Mouse (Mus musculus) liver, embryonic 12.5 days (tissue): Measurements from ENCODE around the gene Spg20. TPM values are rescaled to one million over a fixed set of nuclear protein-coding genes. Genes with fewer than 3 reads are reported as not detected.

ENCODE experiments used
- ATAC-seq: fragments of 200-750 bp; cut with Nextera tagmentation; 2 replicates; pipeline ENCODE4 v1.8.0; 2017; ENCODE audit warnings: moderate number of reproducible peaks, mild to moderate bottlenecking, moderate library complexity
- H3K27ac ChIP-seq: fragments of 300-500 bp; sonication (generic); 2 replicates; pipeline ENCODE4 v1.5.1; 2016; ENCODE audit warnings: mild to moderate bottlenecking
- H3K27me3 ChIP-seq: fragments of 300-500 bp; sonication (generic); replicated peaks from 2 replicates; pipeline ENCODE4 v1.6.1; 2016; ENCODE audit warnings: mild to moderate bottlenecking, moderate library complexity
- H3K36me3 ChIP-seq: fragments of 300-500 bp; sonication (generic); 2 replicates; pipeline ENCODE4 v1.6.1; 2016; ENCODE audit warnings: mild to moderate bottlenecking, moderate library complexity
- H3K4me1 ChIP-seq: fragments of 300-500 bp; sonication (generic); 2 replicates; pipeline ENCODE4 v1.6.1; 2016
- H3K4me2 ChIP-seq: fragments of 300-500 bp; sonication (generic); 2 replicates; pipeline ENCODE4 v1.6.1; 2016; ENCODE audit warnings: mild to moderate bottlenecking, moderate library complexity
- H3K4me3 ChIP-seq: fragments of 300-500 bp; sonication (generic); 2 replicates; pipeline ENCODE4 v1.5.1; 2016; ENCODE audit warnings: mild to moderate bottlenecking, moderate library complexity
- H3K9ac ChIP-seq: fragments of 300-500 bp; sonication (generic); 2 replicates; pipeline ENCODE4 v1.6.1; 2016; ENCODE audit warnings: mild to moderate bottlenecking, moderate library complexity
- H3K9me3 ChIP-seq: fragments of 300-500 bp; sonication (generic); replicated peaks from 2 replicates; pipeline ENCODE4 v1.6.1; 2016; ENCODE audit warnings: mild to moderate bottlenecking, moderate library complexity
- WGBS: fragments of 180-500 bp; shearing (Covaris S2); methylation state at CpG from one replicate; pipeline ENCODE4 v1.1.7; 2016; ENCODE audit not compliant: insufficient replicate concordance; 5-methylcytosine and 5-hydroxymethylcytosine counted together
- polyA plus RNA-seq: library from polyadenylated mRNA; unstranded; fragments of >200 nt; fragmentation: Nextera tagmentation; extraction: Ambion mirVana; gene quantifications from 2 replicates; pipeline ENCODE4 v1.2.1, GENCODE M21; 2016

Gene Spg20
- 15.8 and 16.2 TPM in 2 replicates for polyA plus RNA-seq

GRCm38 (mm10) chr3:55111935-55112709, at the start of gene Spg20:
TSS of gene Spg20 (plus strand) at chr3:55112108.
- peak within 1 kb of the TSS; percentile 78 for H3K4me3 ChIP-seq
- H3K27ac ChIP-seq: peak within 1 kb of the TSS; percentile 59
- peak; percentile 90 for ATAC-seq
- no peaks in the 10 kb centered on the region for H3K9me3 ChIP-seq
- H3K4me1 ChIP-seq: peaks cover 28% of the 10 kb centered on the region
- WGBS: 2% methylated on average over 58 of the region's 58 CpGs
- H3K9ac ChIP-seq: peak within 1 kb of the TSS; percentile 84
- H3K27me3 ChIP-seq: no peaks in the 10 kb centered on the region
- peak within 1 kb of the TSS; percentile 80 for H3K4me2 ChIP-seq
- H3K36me3 ChIP-seq: peaks cover 6% of the 10 kb centered on the region

- Histone ChIP-seq H3K4me1 (no peaks in the 10 kb centered on the region), H3K36me3 (no peaks in the 10 kb centered on the region), H3K4me2 (no peak overlapping the region), H3K4me3 (no peak overlapping the region), H3K9ac (no peak overlapping the region), H3K9me3 (no peaks in the 10 kb centered on the region), H3K27me3 (peaks cover 12% of the 10 kb centered on the region; the same call in 1 of the 2 replicates), H3K27ac (no peak overlapping the region)
- WGBS: 60% methylated on average over 9 of the region's 9 CpGs
- no peak for ATAC-seq
These were observed 49.3 kb upstream of the Spg20 start for GRCm38 (mm10) chr3:55062653-55063052.

GRCm38 (mm10) chr3:55064396-55064795, 47.5 kb upstream of the Spg20 start:
- Histone ChIP-seq H3K9ac (no peak overlapping the region), H3K9me3 (no peaks in the 10 kb centered on the region), H3K4me1 (no peaks in the 10 kb centered on the region), H3K36me3 (no peaks in the 10 kb centered on the region), H3K27ac (no peak overlapping the region), H3K4me2 (no peak overlapping the region), H3K27me3 (peaks cover 18% of the 10 kb centered on the region; the same call in 1 of the 2 replicates), H3K4me3 (no peak overlapping the region)
- WGBS: 4% methylated on average over 2 of the region's 2 CpGs
- peak; percentile 35; the same call in 1 of the 2 replicates for ATAC-seq

GRCm38 (mm10) chr3:55065738-55066665, 45.9 kb upstream of the Spg20 start:
- no peaks in the 10 kb centered on the region for H3K36me3 ChIP-seq
- no peaks in the 10 kb centered on the region for H3K9me3 ChIP-seq
- peaks cover 18% of the 10 kb centered on the region; the same call in 1 of the 2 replicates for H3K27me3 ChIP-seq
- no peak for ATAC-seq
- H3K4me1 ChIP-seq: no peaks in the 10 kb centered on the region
- no peak overlapping the region for H3K4me3 ChIP-seq
- 41% methylated on average over 14 of the region's 14 CpGs for WGBS
- no peak overlapping the region for H3K27ac ChIP-seq
- no peak overlapping the region for H3K9ac ChIP-seq
- H3K4me2 ChIP-seq: no peak overlapping the region

GRCm38 (mm10) chr3:55066666-55067023, 45.3 kb upstream of the Spg20 start:
- ATAC-seq: no peak
- Histone ChIP-seq H3K4me1 (no peaks in the 10 kb centered on the region), H3K27me3 (peaks cover 18% of the 10 kb centered on the region; the same call in 1 of the 2 replicates), H3K27ac (no peak overlapping the region), H3K4me3 (no peak overlapping the region), H3K9ac (no peak overlapping the region), H3K4me2 (no peak overlapping the region), H3K36me3 (no peaks in the 10 kb centered on the region), H3K9me3 (no peaks in the 10 kb centered on the region)
- WGBS: 62% methylated on average over 12 of the region's 12 CpGs

GRCm38 (mm10) chr3:55067791-55068434, 44.0 kb upstream of the Spg20 start:
- Histone ChIP-seq H3K36me3 (no peaks in the 10 kb centered on the region), H3K27me3 (peaks cover 18% of the 10 kb centered on the region; the same call in 1 of the 2 replicates), H3K9ac (no peak overlapping the region), H3K9me3 (no peaks in the 10 kb centered on the region), H3K4me1 (no peaks in the 10 kb centered on the region), H3K27ac (no peak overlapping the region), H3K4me2 (no peak overlapping the region), H3K4me3 (no peak overlapping the region)
- no peak for ATAC-seq
- WGBS: 33% methylated on average over 7 of the region's 7 CpGs

- Histone ChIP-seq H3K4me2 (no peak overlapping the region), H3K27me3 (no peaks in the 10 kb centered on the region), H3K36me3 (no peaks in the 10 kb centered on the region), H3K4me1 (no peaks in the 10 kb centered on the region), H3K4me3 (no peak overlapping the region), H3K27ac (no peak overlapping the region), H3K9me3 (no peaks in the 10 kb centered on the region), H3K9ac (no peak overlapping the region)
- ATAC-seq: no peak
- 72% methylated on average over 6 of the region's 6 CpGs for WGBS
These were observed 37.2 kb upstream of the Spg20 start for GRCm38 (mm10) chr3:55074576-55075293.

GRCm38 (mm10) chr3:55075294-55075648, 36.6 kb upstream of the Spg20 start:
- WGBS: 64% methylated on average over 3 of the region's 3 CpGs
- Histone ChIP-seq H3K4me1 (no peaks in the 10 kb centered on the region), H3K9ac (no peak overlapping the region), H3K27ac (no peak overlapping the region), H3K36me3 (no peaks in the 10 kb centered on the region), H3K4me3 (no peak overlapping the region), H3K27me3 (no peaks in the 10 kb centered on the region), H3K9me3 (no peaks in the 10 kb centered on the region), H3K4me2 (no peak overlapping the region)
- ATAC-seq: no peak

- H3K4me1 ChIP-seq: no peaks in the 10 kb centered on the region
- no peak overlapping the region for H3K9ac ChIP-seq
- H3K27ac ChIP-seq: no peak overlapping the region
- no peaks in the 10 kb centered on the region for H3K36me3 ChIP-seq
- ATAC-seq: no peak
- 0 out of 2 replicates have a peak, but pooled peaks cover 2% of the 10 kb centered on the region for H3K27me3 ChIP-seq
- no peak overlapping the region for H3K4me3 ChIP-seq
- no peak overlapping the region for H3K4me2 ChIP-seq
- H3K9me3 ChIP-seq: no peaks in the 10 kb centered on the region
- WGBS: 65% methylated on average over 6 of the region's 6 CpGs
These were observed 33.7 kb upstream of the Spg20 start for GRCm38 (mm10) chr3:55078233-55078632.

- H3K36me3 ChIP-seq: no peaks in the 10 kb centered on the region
- no peaks in the 10 kb centered on the region for H3K4me1 ChIP-seq
- no peak overlapping the region for H3K4me2 ChIP-seq
- H3K9me3 ChIP-seq: no peaks in the 10 kb centered on the region
- ATAC-seq: no peak
- H3K9ac ChIP-seq: no peak overlapping the region
- 0 out of 2 replicates have a peak, but pooled peaks cover 2% of the 10 kb centered on the region for H3K27me3 ChIP-seq
- no peak overlapping the region for H3K4me3 ChIP-seq
- WGBS: 64% methylated on average over 8 of the region's 8 CpGs
- H3K27ac ChIP-seq: no peak overlapping the region
These were observed 32.3 kb upstream of the Spg20 start for GRCm38 (mm10) chr3:55079619-55080018.

GRCm38 (mm10) chr3:55080055-55080454, 31.9 kb upstream of the Spg20 start:
- peak; percentile 57; the same call in 1 of the 2 replicates for ATAC-seq
- 15% methylated on average over 6 of the region's 6 CpGs for WGBS
- Histone ChIP-seq H3K9me3 (no peaks in the 10 kb centered on the region), H3K27me3 (0 out of 2 replicates have a peak, but pooled peaks cover 2% of the 10 kb centered on the region), H3K4me1 (no peaks in the 10 kb centered on the region), H3K27ac (no peak overlapping the region), H3K4me3 (no peak overlapping the region), H3K4me2 (no peak overlapping the region), H3K9ac (no peak overlapping the region), H3K36me3 (no peaks in the 10 kb centered on the region)
